Mouse (Mus musculus): ENCODE measurements at regions not wholly inside any gene's neighbourhood (a gene's known extent, or its start where the extent isn't known, plus 50 kb on each side); places are given as distances from the start of the nearest gene placed in this dataset.

DNA sequence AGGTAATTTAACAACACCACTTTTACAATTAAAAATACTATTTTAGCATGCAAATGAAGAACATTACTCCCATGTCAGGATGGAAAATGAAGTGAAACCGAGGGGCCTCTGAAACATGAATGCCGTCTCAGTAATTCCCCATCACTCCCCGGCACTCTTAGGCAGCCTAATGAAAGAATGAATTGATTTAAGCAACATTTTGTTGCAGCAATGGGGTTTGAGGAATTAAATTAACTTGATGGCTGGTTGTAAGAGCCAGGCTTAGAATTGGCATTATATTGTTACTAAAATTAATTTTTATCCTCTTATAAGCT is 328.2 kb upstream of the Rag2 start:
- ATAC-seq = no peak
- 74% methylated on average over 3 of the region's 3 CpGs for WGBS (ENCODE audit: insufficient replicate concordance)
- Histone ChIP-seq H3K27ac (ENCODE audit: low read depth) (no peak overlapping the region), H3K27me3 (ENCODE audit: insufficient read depth, low read length) (no peaks in the 10 kb centered on the region), H3K4me3 (ENCODE audit: low read depth, low read length) (no peak overlapping the region), H3K9me3 (ENCODE audit: low read length) (no peaks in the 10 kb centered on the region), H3K36me3 (replicated peaks; ENCODE audit: insufficient read depth, low read length) (no peaks in the 10 kb centered on the region), H3K4me2 (ENCODE audit: low read depth, low read length) (no peak overlapping the region), H3K9ac (replicated peaks) (no peak overlapping the region), H3K4me1 (ENCODE audit: insufficient read depth) (no peaks in the 10 kb centered on the region)
- DNase-seq = no peak
- no peak for TF ChIP-seq CTCF (IDR thresholded peaks at IDR 0.05; ENCODE audit: low read depth)
- no peak for TF ChIP-seq EP300 (IDR thresholded peaks at IDR 0.05; ENCODE audit: low read depth)

DNA sequence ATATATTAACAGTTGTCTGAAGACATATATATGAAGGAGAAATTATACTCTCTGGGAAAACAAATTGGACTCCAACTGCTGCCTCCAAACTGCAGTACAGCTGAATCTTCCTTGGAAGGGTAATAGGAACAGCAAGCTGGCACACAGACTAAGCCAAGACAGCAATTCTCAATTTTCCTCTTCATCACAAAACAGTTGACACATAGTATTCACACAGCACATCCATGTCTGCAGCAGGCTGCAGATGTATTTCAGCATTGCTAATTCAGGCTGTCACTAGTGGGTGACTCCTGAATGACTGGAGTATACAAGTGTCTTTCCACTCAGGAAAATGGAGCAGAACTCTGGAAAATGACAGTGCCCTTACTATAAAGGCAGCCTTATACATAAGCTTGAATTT is 327.7 kb upstream of the Rag2 start:
- ATAC-seq (no peak), DNase-seq (no peak)
- TF ChIP-seq CTCF (IDR thresholded peaks at IDR 0.05; ENCODE audit: low read depth) (no peak), EP300 (IDR thresholded peaks at IDR 0.05; ENCODE audit: low read depth) (no peak)
- no peaks in the 10 kb centered on the region for H3K9me3 ChIP-seq (ENCODE audit: low read length)
- H3K36me3 ChIP-seq (replicated peaks; ENCODE audit: insufficient read depth, low read length) = no peaks in the 10 kb centered on the region
- no peak overlapping the region for H3K27ac ChIP-seq (ENCODE audit: low read depth)
- no peak overlapping the region for H3K9ac ChIP-seq (replicated peaks)
- H3K4me1 ChIP-seq (ENCODE audit: insufficient read depth) = no peaks in the 10 kb centered on the region
- H3K27me3 ChIP-seq (ENCODE audit: insufficient read depth, low read length) = no peaks in the 10 kb centered on the region
- H3K4me3 ChIP-seq (ENCODE audit: low read depth, low read length) = no peak overlapping the region
- H3K4me2 ChIP-seq (ENCODE audit: low read depth, low read length) = no peak overlapping the region

DNA sequence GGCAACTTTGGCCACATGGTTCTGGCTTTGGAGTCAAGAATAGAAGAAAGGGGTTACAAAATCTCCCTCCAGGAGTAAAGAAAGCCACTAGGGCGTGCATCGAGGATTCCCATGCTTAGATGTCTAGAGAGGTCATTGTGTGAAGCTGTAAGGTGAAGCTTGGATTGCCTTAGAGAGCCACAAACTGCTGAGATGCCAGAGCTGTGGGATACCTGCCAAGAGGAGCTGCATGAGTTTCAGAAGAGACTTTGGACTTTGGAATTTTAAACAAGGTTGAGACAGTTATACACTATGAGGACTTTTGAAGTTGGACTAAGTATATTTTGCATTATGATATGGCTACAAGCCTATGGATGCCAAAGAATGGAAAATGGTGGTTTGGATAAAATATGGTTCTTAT is 325.4 kb upstream of the Rag2 start:
- ATAC-seq = no peak
- Histone ChIP-seq H3K4me3 (ENCODE audit: low read depth, low read length) (no peak overlapping the region), H3K27me3 (ENCODE audit: insufficient read depth, low read length) (no peaks in the 10 kb centered on the region), H3K4me2 (ENCODE audit: low read depth, low read length) (no peak overlapping the region), H3K9ac (replicated peaks) (no peak overlapping the region), H3K4me1 (ENCODE audit: insufficient read depth) (no peaks in the 10 kb centered on the region), H3K36me3 (replicated peaks; ENCODE audit: insufficient read depth, low read length) (no peaks in the 10 kb centered on the region), H3K27ac (ENCODE audit: low read depth) (no peak overlapping the region), H3K9me3 (ENCODE audit: low read length) (no peaks in the 10 kb centered on the region)
- WGBS (ENCODE audit: insufficient replicate concordance) = 65% methylated on average over 2 of the region's 2 CpGs
- no peak for DNase-seq
- TF ChIP-seq CTCF (IDR thresholded peaks at IDR 0.05; ENCODE audit: low read depth) = no peak
- TF ChIP-seq EP300 (IDR thresholded peaks at IDR 0.05; ENCODE audit: low read depth) = no peak

DNA sequence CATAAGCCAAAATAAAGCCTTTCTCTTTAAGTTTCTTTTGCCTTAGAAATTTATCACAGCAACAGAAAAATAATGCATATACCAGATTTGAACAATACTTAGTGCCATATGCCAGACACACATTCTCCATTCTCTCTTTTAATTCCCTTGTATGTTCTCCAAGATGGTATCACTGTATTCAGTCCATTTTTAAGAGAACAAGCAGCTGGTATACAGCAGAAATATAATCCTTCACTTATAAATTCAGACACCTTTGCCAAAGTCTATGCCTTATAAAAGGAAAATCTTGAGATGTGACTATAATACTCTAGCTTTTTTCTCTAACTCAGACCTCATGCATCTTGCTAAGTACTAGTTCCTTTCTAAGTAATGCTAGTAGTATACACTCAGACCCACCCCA is 324.4 kb upstream of the Rag2 start:
- ATAC-seq (no peak), DNase-seq (no peak)
- Histone ChIP-seq H3K4me3 (ENCODE audit: low read depth, low read length) (no peak overlapping the region), H3K4me2 (ENCODE audit: low read depth, low read length) (no peak overlapping the region), H3K9me3 (ENCODE audit: low read length) (no peaks in the 10 kb centered on the region), H3K4me1 (ENCODE audit: insufficient read depth) (no peaks in the 10 kb centered on the region), H3K27ac (ENCODE audit: low read depth) (no peak overlapping the region), H3K9ac (replicated peaks) (no peak overlapping the region), H3K36me3 (replicated peaks; ENCODE audit: insufficient read depth, low read length) (no peaks in the 10 kb centered on the region), H3K27me3 (ENCODE audit: insufficient read depth, low read length) (no peaks in the 10 kb centered on the region)
- TF ChIP-seq CTCF (IDR thresholded peaks at IDR 0.05; ENCODE audit: low read depth) = no peak
- TF ChIP-seq EP300 (IDR thresholded peaks at IDR 0.05; ENCODE audit: low read depth) = no peak

DNA sequence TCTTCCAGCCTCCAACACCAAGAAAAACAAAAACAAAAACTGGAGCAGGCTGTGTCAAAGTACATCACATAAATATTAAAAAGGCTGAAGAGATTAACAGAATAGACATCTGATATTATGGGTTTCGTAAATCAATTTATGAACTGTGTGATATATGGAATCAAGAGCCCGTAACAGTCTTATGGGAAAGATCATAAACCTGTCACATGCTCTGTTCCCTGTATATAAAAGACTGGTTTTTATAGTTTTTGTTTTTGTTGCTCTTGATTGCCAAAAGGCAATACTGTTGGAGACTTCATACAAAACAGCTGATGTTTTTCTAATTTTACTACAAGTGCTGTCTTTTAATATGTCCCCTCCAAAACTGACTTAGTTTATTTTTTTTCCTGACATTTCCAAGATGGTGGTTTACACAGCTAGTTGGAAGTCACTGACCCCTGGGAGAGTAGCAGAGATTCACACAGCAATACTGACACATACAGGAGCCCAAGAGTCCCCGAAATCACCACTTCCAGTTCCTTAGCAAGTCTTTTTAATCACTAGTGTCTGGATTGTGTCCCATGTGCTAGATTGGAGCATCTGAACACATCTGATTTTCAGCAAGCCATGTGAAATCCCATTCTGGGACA is 303.1 kb upstream of the Rag2 start:
- DNase-seq (no peak), ATAC-seq (no peak)
- 68% methylated on average over 3 of the region's 3 CpGs for WGBS (ENCODE audit: insufficient replicate concordance)
- Histone ChIP-seq H3K27me3 (ENCODE audit: insufficient read depth, low read length) (no peaks in the 10 kb centered on the region), H3K9ac (replicated peaks) (no peak overlapping the region), H3K36me3 (replicated peaks; ENCODE audit: insufficient read depth, low read length) (no peaks in the 10 kb centered on the region), H3K27ac (ENCODE audit: low read depth) (no peak overlapping the region), H3K9me3 (ENCODE audit: low read length) (no peaks in the 10 kb centered on the region), H3K4me1 (ENCODE audit: insufficient read depth) (no peaks in the 10 kb centered on the region), H3K4me2 (ENCODE audit: low read depth, low read length) (no peak overlapping the region), H3K4me3 (ENCODE audit: low read depth, low read length) (no peak overlapping the region)
- TF ChIP-seq CTCF (IDR thresholded peaks at IDR 0.05; ENCODE audit: low read depth) = no peak
- no peak for TF ChIP-seq EP300 (IDR thresholded peaks at IDR 0.05; ENCODE audit: low read depth)

DNA sequence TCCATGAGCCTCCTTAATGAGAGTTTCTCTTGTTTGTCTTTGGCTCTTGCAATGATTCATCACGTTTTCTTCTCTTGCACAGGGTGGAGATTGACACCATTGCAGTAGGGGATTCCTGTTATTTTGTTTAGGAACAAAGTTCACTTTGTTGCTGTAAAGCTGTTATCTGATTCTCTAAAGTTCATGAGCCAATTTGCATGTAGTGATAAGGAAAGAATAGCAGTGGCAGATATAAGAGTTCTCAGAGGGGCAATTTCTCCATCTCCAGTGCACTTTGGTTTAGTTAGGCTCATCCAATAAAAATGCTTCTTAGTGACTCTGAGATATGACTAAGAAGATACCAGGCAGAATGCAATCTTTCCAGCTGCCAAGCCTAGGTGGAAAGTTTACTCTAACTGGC is 267.8 kb upstream of the Rag2 start:
- no peak overlapping the region for H3K9ac ChIP-seq (replicated peaks)
- no peak overlapping the region for H3K4me3 ChIP-seq (ENCODE audit: low read depth, low read length)
- no peaks in the 10 kb centered on the region for H3K4me1 ChIP-seq (ENCODE audit: insufficient read depth)
- H3K9me3 ChIP-seq (ENCODE audit: low read length) = no peaks in the 10 kb centered on the region
- H3K27me3 ChIP-seq (ENCODE audit: insufficient read depth, low read length) = no peaks in the 10 kb centered on the region
- no peaks in the 10 kb centered on the region for H3K36me3 ChIP-seq (replicated peaks; ENCODE audit: insufficient read depth, low read length)
- no peak for DNase-seq
- H3K4me2 ChIP-seq (ENCODE audit: low read depth, low read length) = no peak overlapping the region
- TF ChIP-seq CTCF (IDR thresholded peaks at IDR 0.05; ENCODE audit: low read depth) = no peak
- TF ChIP-seq EP300 (IDR thresholded peaks at IDR 0.05; ENCODE audit: low read depth) = no peak
- WGBS (ENCODE audit: insufficient replicate concordance) = 18% methylated on average over 1 of the region's 1 CpGs
- H3K27ac ChIP-seq (ENCODE audit: low read depth) = no peak overlapping the region
- ATAC-seq = no peak

DNA sequence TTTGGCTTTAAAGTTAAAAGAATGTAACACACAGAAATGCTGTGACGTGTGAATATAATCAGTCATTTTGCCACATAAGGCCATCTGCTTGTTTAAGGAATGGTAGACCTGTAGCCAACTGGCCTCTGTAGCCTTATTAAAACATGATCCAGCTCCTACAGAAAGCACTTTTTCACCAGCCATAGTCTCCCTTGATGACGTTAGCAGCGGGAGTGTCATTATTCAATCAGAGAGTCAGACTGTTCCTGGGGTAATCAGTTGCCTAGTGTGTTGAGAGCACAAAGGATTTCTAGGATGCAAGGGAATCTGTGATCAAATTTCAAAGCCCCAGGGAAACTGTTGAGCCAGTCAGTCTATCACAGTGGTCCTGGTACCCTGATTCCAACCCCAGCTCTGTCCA is 260.3 kb upstream of the Rag2 start:
- DNase-seq = no peak
- no peak for TF ChIP-seq CTCF (IDR thresholded peaks at IDR 0.05; ENCODE audit: low read depth)
- TF ChIP-seq EP300 (IDR thresholded peaks at IDR 0.05; ENCODE audit: low read depth) = no peak
- no peak for ATAC-seq
- no peak overlapping the region for H3K4me2 ChIP-seq (ENCODE audit: low read depth, low read length)
- H3K9me3 ChIP-seq (ENCODE audit: low read length) = no peaks in the 10 kb centered on the region
- H3K4me1 ChIP-seq (ENCODE audit: insufficient read depth) = no peaks in the 10 kb centered on the region
- no peaks in the 10 kb centered on the region for H3K36me3 ChIP-seq (replicated peaks; ENCODE audit: insufficient read depth, low read length)
- no peak overlapping the region for H3K27ac ChIP-seq (ENCODE audit: low read depth)
- H3K4me3 ChIP-seq (ENCODE audit: low read depth, low read length) = no peak overlapping the region
- H3K9ac ChIP-seq (replicated peaks) = no peak overlapping the region
- 61% methylated on average over 3 of the region's 3 CpGs for WGBS (ENCODE audit: insufficient replicate concordance)
- no peaks in the 10 kb centered on the region for H3K27me3 ChIP-seq (ENCODE audit: insufficient read depth, low read length)

Data from liver, postnatal 0 days (tissue).